Mouse (Mus musculus) urinary bladder, adult 2 months (tissue): Measurements from ENCODE around the gene Car15. TPM values are rescaled to one million over a fixed set of nuclear protein-coding genes. Genes with fewer than 3 reads are reported as not detected.

ENCODE experiments used
- DNase-seq: peaks from one replicate; pipeline ENCODE4 v3.0.0; 2022; ENCODE audit warnings: low spot score
- polyA plus RNA-seq: library from polyadenylated mRNA; depleted of rRNA; stranded (reverse); fragments of >200 nt; gene quantifications from 2 replicates; pipeline ENCODE4 v1.2.3, GENCODE M21; 2012; rRNA removed

The Car15 gene
- 2.3 and 4.0 TPM in 2 replicates for polyA plus RNA-seq

GRCm38 (mm10) chr16:17838051-17838450 lies at the start of gene Car15:
Gene Car15 (minus strand): TSS chr16:17838364.
- DNase-seq = no peak

- DNase-seq = no peak
Measured at GRCm38 (mm10) chr16:17884116-17884515, 46.0 kb upstream of the Car15 start.

GRCm38 (mm10) chr16:17882196-17882595 lies 44.0 kb upstream of the Car15 start:
- no peak for DNase-seq

- no peak for DNase-seq
Measured at GRCm38 (mm10) chr16:17879571-17879970, 41.4 kb upstream of the Car15 start.

- no peak for DNase-seq
Measured at GRCm38 (mm10) chr16:17876096-17876495, 37.9 kb upstream of the Car15 start.

GRCm38 (mm10) chr16:17875174-17875573 lies 37.0 kb upstream of the Car15 start:
- no peak for DNase-seq

GRCm38 (mm10) chr16:17872995-17873394 lies 34.8 kb upstream of the Car15 start:
- no peak for DNase-seq

- no peak for DNase-seq
Measured at GRCm38 (mm10) chr16:17871248-17871647, 33.1 kb upstream of the Car15 start.

GRCm38 (mm10) chr16:17865770-17866169 lies 27.6 kb upstream of the Car15 start:
- DNase-seq = no peak

- DNase-seq = no peak
Measured at GRCm38 (mm10) chr16:17865293-17865692, 27.1 kb upstream of the Car15 start.

- DNase-seq = no peak
Measured at GRCm38 (mm10) chr16:17858592-17858991, 20.4 kb upstream of the Car15 start.

- no peak for DNase-seq
Measured at GRCm38 (mm10) chr16:17857157-17857556, 19.0 kb upstream of the Car15 start.

GRCm38 (mm10) chr16:17853263-17853662 lies 15.1 kb upstream of the Car15 start:
- DNase-seq = no peak

- no peak for DNase-seq
Measured at GRCm38 (mm10) chr16:17851860-17852259, 13.7 kb upstream of the Car15 start.

GRCm38 (mm10) chr16:17851331-17851730 lies 13.2 kb upstream of the Car15 start:
- no peak for DNase-seq

GRCm38 (mm10) chr16:17849486-17849885 lies 11.3 kb upstream of the Car15 start:
- no peak for DNase-seq

GRCm38 (mm10) chr16:17848928-17849327 lies 10.8 kb upstream of the Car15 start:
- DNase-seq = no peak

- no peak for DNase-seq
Measured at GRCm38 (mm10) chr16:17848431-17848830, 10.3 kb upstream of the Car15 start.

- DNase-seq = no peak
Measured at GRCm38 (mm10) chr16:17843701-17844365, 5.7 kb upstream of the Car15 start.

GRCm38 (mm10) chr16:17842437-17842836 lies 4.3 kb upstream of the Car15 start:
- no peak for DNase-seq

GRCm38 (mm10) chr16:17839976-17840375 lies 1.8 kb upstream of the Car15 start:
- DNase-seq = no peak

GRCm38 (mm10) chr16:17835481-17835880 lies 2.7 kb downstream of the Car15 start:
- no peak for DNase-seq

- DNase-seq = no peak
Measured at GRCm38 (mm10) chr16:17834543-17834942, 3.6 kb downstream of the Car15 start.
